Mouse (Mus musculus) frontal cortex, adult (tissue): ENCODE measurements around the gene Abhd17a.

ENCODE experiments used
- ATAC-seq: cut with Nextera tagmentation; 2 replicates; pipeline ENCODE4 v1.9.2; 2017; ENCODE audit warnings: mild to moderate bottlenecking, moderate library complexity, mixed read lengths; ENCODE audit not compliant: low TSS enrichment

The Abhd17a gene

DNA sequence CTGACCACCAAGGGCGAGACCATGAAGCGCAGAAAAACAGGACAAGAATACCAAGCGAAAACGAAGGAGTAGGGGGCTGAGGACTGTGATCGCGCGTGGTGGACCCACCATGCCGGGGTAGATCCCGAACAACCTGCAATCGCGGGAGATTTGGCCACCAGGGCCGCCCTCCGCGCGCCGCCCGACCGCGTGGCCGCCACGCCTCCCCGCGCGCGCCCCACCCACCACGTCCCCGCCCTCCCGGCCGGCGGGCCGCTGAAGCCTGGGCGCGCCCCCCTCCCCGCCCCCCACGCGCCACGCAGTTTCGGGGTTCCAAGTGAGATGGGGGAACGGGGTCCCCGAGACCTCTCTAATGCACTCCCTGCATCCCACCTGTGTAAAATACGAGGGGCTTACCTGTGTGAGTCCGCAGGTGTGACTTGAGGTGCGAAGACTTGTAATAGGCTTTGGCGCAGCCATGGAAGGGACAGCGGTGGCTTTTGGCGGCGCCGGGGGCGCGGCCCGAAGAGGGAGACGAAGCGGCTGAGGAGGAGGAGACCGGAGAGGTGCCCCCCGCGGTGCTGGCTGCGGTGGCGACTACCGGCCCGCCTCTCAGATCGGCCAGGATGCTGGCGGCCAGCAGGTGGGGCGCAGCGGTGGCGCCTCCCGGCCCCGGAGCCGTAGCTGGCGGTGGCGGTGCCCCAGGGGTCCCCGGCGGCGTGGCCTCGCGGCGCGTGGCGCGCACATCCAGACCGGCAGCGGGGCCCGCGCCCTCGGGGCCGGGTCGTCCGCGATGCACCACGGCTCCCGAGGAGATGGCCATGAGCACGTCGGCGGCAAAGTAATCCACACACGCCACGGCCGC is 13.6 kb downstream of the Abhd17a start:
- no peak for ATAC-seq

DNA sequence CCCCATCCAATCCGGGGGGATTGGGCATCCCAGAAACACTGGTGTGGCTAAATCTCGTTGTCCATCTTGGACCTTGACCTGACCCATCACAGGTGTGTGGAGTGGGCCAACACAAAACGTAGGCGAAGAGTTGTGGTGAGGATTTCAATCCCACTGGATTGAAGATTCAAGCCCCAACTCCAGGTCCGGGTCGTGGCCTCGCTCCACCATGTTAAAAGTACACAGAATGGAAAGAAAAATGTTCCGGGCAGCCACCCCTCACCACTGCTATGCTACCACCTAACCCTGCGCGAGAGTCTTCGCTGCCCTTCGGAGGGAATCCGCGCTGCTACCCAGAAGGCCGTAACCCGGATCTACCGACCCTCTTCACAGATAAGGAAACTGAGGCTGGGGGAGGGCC is 14.2 kb downstream of the Abhd17a start:
- no peak for ATAC-seq

DNA sequence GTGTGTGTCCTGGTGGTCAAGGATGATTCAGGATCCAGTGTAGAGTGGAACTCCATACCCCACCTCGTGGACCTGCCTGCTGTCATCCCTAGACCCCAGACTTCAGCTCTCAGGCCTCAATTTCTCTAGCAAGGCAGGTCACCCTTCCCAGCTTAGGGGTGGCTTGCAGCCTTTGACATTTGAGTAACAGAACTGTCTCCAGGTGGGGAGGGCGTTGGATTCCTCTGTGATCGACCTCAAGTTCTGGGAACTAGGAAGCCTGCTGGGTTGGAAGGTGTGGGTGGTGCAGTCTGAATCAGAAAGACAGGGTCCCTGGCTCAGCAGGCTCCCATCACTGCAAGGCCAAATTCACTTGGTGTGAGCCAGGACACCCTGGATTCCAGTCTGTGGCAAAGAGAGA is 15.2 kb downstream of the Abhd17a start:
- no peak for ATAC-seq

DNA sequence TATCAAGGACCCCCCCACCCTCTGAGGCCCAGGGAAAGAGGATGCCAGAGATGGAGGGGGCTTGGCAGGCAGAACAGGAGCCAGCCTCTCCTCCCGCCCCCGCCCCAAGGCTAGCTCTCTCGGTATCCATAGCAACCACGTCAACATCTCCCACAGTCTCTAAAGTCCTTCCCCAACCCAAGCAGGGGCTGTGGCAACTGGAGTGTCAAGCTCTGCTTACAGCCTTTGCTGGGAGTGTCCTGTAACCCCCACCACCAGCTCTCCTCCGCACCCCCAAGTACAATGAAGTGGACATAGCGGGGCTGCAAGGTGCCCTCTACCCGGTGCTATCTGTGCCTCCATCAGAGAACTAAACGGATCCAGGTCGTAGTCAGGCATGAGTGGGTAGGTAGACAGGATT is 16.2 kb downstream of the Abhd17a start:
- peak; percentile 29; the same call in 1 of the 2 replicates for ATAC-seq

DNA sequence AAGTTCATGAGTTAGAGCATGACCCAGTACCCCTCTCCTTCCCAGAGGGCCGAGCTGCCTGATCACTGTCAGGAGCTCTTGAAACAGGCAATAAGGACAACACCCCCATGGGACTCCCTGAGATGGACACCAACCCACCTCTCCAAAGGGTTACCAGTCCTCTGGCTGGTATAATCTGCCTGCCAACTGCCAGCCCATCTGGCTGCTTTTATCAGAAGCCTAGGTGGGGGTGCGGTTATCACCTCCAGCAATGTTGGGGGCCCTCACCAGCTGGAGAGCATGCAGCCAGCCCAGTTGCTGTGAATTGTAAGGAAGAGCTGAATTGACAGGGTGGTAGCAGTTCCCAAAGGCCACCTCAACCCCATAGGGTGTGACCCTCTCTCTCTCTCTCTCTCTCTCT is 17.7 kb downstream of the Abhd17a start:
- ATAC-seq = no peak

DNA sequence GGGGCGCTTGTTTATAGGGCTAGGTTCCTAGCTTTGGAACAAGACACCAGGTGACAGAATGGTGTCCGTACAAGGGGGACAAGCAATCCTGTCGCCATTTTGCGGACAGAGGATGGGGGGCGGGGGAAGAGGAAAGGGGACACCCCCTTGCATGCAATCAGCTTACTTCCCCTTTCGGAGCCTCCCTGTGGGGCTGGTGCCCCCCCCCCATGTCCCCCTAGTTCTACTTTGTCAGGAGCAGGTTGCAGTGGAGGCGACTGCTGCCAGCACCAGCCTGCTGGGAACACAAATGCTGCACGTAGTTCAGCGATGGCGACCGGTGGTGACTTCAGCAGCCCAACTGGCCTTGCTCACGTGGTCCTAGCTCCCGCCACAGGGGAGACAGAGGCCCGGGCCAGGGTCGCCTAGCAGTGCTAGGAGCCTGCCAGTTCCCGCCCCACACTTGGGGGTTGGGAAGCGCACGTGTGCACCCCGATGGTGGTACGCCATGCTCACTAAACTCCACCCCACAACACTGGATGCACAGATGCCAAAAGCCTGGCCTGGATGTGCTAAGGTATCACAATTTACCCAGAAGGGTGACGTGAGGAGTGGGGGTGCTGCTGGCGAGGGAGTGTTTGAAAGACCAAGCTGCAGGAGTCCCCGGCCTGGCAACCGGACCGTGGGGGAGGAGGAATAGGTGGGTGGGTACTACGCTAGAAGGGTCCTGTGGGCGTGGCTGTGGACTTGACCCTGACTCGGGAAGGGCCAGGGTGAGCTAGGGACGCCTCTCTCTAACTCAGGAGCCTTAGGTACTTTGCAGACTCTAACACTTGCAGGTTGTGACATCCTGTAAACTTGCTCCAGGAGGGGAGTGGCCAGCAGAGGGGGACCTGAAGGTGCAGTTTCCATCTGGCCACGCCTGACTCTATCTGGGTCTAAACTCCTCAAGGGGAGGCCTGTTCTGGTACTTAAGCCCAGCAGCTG is 19.0 kb downstream of the Abhd17a start:
- no peak for ATAC-seq

DNA sequence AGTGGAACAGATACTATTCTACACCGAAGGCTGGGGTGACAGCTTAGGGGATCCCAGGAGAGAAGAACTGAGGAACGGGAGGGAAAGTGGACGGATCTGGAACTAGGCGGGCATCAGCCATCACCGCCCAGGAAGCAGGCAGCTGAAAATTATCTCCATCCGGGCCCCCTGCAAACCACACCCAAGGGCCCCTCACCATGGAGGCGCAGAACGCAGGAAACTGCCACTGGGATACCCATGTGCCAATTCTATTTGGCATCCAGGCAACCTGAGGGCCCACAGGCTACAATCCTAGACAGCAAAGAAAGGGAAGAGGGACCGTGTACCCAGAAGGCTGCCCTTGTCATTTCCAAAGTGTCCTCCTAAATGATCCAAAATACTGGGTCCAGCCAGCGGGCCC is 19.7 kb downstream of the Abhd17a start:
- ATAC-seq = no peak

DNA sequence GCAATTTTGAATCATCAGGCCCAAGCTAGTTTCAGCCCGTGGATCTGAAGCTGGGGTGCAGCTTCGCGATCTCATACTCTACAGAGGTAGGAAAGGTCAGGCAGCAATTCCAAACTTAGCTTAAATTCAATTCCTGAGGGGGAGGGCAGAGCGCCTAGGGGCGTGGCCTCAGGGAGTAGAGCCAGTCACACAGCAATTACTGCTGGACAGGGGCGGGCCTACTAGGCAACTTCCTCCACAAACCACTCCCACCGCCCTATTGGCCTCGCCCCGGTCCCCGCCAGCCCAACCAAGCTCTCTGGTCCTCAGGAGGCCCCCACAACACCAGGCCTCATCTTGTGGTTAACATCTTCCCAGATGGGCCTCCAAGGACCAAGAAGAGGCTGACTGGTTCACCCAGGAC is 20.5 kb downstream of the Abhd17a start:
- ATAC-seq = no peak

DNA sequence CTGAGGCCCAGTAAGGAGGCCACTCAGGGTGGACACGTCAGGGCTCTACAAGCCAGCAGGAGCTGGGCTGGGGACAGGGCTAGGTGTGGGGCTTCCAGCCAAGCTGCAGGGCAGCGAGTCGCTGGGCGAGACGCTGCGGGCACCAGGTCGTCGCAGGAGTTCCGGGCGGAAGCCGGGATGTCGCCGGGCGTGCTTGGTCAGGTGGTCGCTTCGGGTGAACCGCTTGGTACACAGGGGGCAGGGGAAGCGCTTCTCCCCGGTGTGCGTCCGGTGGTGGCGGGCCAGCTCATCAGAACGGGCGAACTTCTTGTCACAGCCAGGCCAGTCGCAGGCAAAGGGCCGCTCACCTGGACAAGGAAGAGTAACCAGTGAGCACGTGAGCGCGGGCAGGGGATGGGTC is 21.3 kb downstream of the Abhd17a start:
- no peak for ATAC-seq

DNA sequence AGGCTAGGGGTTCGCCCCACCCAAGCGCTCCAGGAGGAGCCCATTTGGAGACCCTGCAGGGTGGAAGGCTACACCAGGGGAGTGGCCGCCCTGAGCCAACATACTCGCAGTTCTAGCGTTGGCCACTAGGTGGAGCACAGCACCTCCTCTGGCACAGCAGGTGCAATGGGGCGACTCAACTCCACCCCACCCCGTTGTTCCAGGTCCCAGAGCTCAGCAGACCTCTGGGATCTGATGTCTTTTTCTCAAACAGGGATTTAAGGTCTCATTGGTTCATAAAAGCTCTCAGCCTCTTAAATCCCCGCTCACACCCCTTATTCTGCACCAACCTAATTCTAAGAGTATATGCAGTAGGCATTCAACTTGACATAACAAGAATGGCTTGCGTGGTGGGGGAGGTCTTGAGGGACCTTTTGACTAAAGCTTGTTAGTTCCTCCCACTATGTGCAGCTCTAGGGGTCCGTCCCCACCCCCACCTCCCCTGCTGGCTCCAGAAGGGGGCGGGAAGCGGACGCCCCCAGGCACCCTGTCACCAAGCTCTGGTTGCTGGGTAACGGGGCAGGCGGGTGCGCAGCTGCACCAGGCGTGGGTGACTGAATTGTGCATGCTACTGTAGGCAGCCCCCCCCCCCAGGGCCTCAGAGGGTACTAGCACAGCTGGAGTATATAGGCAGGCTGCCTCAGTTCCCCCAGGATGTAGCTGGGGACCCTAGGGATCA is 23.6 kb downstream of the Abhd17a start:
- peak; percentile 69 for ATAC-seq

DNA sequence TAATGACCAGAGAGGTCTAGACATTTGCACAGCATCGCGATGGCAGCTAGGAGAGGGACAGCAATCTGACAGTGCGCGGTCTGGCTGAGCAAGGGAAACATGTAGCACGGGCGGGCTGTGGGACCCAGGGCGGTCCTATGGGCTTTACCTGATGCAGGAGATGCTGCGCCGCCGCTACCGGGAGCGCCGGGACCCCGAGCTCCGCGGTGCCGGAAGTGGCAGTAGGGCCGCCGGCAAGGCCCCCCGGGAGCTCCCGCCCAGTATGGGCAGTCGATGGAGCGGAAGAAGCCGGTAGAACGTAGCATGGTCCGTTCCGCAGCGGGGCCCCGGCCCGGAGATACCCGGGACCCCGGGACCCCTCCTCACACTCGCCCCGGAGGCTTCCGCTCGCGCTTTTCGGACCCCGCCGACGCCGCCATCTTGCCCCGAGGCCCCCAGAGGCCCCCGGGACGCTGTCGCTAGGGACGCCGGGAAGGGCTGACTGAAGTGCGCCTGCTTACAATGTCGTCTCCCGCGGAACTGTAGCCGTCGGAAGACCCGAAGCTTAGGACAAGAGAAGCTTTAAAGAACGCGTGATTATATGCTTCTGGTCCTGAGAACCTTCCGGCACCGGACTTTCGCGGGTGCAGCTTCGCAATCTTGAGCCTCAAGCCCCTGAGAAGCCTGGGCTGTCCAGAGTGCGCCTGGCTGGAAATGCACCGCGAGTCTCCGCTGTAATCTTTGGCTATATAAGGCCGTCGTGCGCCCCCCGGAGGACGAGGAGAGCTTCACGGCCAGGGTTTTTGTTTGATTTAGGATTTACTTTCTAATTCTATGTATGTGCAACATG is 28.8 kb downstream of the Abhd17a start, which contains the start of gene Rexo1:
Gene Rexo1 (minus strand): TSS at position 445 of the 829 bp plus-strand sequence.
- peak; percentile 74 for ATAC-seq

DNA sequence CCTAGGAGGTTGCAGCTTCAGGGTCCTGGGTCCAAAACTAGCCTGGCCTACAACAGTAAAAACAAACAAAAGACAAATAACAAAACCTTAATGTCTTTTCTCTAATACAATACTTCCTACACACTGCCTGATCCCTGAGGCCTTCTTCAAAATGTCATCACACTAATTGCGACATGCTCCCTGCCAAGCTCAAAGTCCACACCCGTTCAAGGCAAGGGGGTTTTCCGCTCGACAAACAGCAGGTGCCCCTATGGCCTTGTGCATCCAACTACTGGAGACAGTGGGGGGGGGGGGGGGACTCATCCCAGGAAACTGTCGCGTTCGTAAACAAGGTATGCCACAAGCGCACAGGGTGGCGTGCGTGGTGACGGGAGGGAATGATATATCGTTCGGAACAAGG is 29.5 kb downstream of the Abhd17a start:
- no peak for ATAC-seq

DNA sequence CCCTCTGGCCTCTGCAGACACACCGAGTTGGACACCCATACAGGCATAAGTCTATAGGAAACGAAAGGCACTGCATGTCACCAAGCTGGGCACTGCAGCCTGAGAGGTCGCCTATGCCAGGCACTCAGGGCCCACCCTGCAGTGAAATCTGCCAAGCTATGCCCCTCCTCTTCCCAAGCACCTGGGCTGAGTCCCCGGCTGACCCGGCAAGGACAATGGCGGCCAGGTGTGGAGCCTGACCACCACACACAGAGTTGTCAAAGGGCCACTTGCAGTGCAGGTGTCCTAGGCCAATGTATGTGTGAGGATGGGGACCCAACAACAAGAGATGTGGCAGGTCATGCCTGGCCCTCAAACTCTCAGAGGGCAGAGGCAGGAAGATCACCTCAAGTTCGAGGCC is 30.7 kb downstream of the Abhd17a start:
- no peak for ATAC-seq

DNA sequence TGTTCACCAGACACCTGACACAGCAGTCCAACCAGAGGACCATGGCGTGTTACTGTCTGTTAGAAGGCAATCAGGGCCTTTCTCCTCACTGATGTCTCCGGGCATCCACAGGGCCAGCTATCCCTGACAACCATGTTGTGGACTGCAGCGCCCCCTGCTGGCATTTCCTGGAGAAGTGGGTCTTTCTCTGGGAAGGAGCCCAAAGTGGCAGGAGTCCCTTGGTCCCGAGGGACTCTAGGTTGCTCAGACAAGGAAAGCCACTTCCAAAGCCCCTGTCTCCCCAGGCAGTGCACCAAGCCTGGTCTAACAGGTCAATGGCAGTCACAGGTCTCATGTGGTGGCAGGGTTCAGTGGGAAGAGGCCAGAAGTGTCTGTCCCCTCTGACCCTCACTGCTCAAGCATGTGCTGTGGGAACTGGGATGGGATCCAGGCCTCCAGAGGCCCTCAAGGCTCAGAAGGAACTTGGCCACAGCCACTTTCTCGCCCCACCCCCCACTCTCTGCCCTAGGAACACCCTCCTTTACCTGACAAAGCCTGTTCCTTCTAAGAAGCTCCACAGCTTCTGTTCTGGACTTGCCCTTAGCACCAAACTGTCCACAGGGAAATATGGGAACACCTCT is 32.7 kb downstream of the Abhd17a start:
- 0 out of 2 replicates have a peak, but pooled peaks have one; percentile 27 for ATAC-seq

DNA sequence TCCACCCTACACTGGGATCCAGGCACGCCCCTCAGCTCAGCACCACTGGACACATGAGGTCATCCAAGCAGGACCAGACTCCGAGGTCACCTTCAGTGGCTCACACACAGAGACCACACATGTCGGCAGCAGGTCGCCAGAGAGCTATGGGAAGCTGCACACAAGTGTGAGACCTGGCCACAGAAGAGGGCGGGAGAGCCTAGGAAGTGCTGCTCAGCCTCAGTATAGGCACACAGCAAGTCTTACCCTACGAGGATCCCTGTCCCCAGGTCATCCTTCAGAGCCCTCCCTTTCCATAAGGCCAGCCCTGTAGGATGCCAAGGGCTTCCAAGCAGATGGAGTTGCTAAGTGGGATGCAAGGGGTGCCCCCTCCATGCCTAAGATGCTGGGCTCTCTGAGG is 36.1 kb downstream of the Abhd17a start:
- ATAC-seq = no peak

DNA sequence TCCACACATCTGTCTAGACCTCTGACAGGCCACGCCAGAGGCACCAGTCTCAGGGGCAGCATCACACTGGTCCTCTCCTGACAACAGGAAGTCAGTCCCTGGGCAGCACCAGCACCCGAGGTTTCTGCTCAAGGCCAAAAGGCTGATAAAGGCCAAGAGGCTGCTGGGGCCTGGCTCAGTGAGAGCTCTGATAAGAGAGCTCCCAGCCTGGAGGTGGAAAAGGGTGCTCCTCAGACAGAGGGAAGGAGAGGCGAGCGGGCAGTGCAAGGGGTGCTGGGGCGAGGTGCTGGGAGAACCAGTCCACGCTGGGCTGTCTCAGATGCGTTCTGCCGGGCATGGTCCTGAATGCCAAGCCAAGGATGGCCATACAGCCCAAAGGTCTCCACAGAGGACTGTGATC is 36.6 kb downstream of the Abhd17a start:
- ATAC-seq = no peak

DNA sequence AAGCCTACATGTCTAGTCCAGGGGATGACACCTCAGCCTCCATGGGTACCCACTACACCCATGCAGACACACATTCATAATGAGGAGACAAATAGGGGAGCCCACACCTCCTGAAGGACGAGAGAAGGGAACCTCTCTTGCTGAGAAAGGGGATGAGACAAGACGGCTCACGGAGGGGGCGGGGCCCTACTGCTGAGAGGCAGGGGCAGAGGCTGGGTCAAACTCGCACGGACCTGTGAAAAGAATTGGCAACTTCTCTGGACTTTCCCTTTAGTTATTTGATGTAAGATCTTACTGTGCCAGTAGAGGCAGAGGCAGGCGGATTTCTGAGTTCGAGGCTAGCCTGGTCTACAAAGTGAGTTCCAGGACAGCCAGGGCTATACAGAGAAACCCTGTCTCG is 37.8 kb downstream of the Abhd17a start:
- no peak for ATAC-seq

DNA sequence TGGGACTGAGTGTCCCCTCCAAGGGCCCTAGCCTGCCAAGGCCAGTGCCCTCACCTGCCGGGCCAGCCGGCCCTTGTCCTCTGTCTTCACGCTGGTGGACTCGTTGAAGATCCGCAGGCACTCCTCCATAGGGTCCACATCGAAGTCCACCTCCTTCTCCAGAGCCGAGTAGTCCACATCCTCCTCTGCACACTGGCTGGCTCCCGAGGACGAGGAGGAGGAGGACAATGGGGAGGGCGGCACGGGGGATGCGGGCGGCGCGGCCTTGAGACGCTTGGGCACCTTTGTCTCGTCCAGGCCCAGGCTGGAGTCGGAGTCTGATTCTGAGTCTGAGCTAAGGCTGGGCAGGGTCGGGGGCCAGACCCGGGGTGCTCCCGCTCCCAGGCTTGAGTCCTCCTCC is 40.9 kb downstream of the Abhd17a start:
- ATAC-seq = no peak

DNA sequence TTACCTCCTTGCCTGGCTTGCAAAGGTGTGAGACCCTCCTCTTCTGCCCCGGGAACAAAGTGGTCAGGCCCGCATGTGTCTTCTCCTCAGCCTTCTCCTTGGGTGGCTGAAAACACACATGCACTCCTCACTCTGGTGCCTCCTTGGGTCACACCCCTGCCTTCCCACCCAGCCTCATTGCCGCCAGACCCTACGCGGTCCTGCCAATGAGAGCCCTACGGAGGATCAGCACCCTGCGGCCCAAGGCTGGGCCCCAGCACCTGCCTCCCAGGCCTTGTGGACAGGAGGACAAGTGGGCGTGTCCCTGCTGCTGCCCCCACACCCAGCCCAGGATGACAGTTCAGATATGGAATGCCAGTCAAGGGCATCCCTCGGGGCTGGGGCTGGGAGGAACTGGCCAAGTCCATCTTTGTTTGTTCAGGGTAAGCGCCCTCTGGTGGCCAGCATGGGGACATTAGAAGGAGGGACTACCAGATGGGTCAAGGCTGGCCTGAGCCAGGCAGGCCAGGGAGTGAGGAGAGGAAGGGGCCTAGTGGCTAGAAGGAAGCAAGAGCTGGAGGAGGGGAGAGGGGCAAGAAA is 41.6 kb downstream of the Abhd17a start:
- ATAC-seq = peak; percentile 56; the same call in 1 of the 2 replicates

DNA sequence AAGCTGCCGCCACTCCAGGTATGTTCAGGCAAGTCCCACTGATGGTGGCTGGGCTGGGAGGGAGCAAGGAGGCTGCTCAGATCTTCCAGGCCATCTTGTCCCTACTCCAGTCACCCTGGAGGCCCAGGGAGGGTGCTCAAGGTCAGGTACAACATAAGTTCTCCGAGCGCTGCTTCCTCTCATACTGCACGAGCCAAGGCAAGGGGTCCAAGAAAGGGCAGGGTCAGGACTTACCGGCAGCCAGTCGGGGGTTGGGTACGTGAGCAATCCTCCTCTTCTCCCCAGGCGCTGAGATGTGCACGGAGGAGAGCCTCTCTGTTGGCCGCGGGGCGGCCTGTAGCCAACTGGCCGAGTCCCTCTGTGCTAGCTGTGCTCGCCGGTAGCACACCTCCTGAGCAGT is 42.6 kb downstream of the Abhd17a start:
- no peak for ATAC-seq
